Mouse (Mus musculus): ENCODE data around the gene Opn5. TPM values are rescaled to one million over a fixed set of nuclear protein-coding genes. Genes with fewer than 3 reads are reported as not detected.

Opn5 gene
- polyA plus RNA-seq (2014; fragmentation: Illumina TruSeq; extraction: RNeasy Lipid Tissue Mini Kit (QIAGEN cat#74804); ENCODE audit: low read depth, low replicate concordance) = not detected

DNA sequence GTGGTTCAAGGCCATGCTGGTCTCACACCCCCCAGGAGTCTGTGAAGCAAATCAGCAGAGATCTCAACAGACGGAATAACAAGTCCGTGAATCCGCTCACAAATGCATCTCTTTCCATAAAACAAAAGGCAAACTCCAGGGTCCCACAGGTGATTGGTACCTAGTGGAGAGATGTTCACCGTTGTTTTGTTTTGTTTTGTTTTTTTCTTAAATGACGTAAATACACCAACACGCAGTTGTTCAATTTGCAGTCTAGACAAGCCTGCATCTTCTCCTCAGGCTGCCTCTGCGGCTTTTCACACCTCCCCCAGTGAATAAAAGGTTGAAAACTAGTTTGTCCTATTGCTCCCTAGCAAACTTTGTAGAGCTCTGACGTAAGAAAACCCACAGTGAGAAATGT is at the start of gene Opn5:
TSS of gene Opn5 (minus strand) at position 101 of the 400 bp plus-strand sequence.

Other genes with a start within 250 kb of the Opn5 start
- not detected for gene Adgrf4, start 80.9 kb upstream of the Opn5 start, polyA plus RNA-seq (2014; fragmentation: Illumina TruSeq; extraction: RNeasy Lipid Tissue Mini Kit (QIAGEN cat#74804); ENCODE audit: low read depth, low replicate concordance)
- not detected for gene Adgrf2, start 130.8 kb upstream of the Opn5 start, polyA plus RNA-seq (2014; fragmentation: Illumina TruSeq; extraction: RNeasy Lipid Tissue Mini Kit (QIAGEN cat#74804); ENCODE audit: low read depth, low replicate concordance)